Mouse (Mus musculus) stomach, embryonic 15.5 days (tissue): ENCODE data around the gene Dpp9. TPM values are rescaled to one million over a fixed set of nuclear protein-coding genes. Genes with fewer than 3 reads are reported as not detected.

Experiments
- ATAC-seq: fragments of 200-750 bp; cut with Nextera tagmentation; 2 replicates; pipeline ENCODE4 v1.8.0; 2017; ENCODE audit warnings: low read depth, moderate number of reproducible peaks, moderate TSS enrichment; ENCODE audit not compliant: insufficient read depth, low FRiP score
- H3K27ac ChIP-seq: fragments of 300-500 bp; sonication (generic); 2 replicates; pipeline ENCODE4 v1.5.1; 2015; ENCODE audit warnings: mild to moderate bottlenecking, inconsistent platforms
- H3K27me3 ChIP-seq: fragments of 300-500 bp; sonication (generic); replicated peaks from 2 replicates; pipeline ENCODE4 v1.6.1; 2015; ENCODE audit warnings: inconsistent platforms
- H3K36me3 ChIP-seq: fragments of 300-500 bp; sonication (generic); 2 replicates; pipeline ENCODE4 v1.6.1; 2015; ENCODE audit warnings: inconsistent platforms
- H3K4me1 ChIP-seq: fragments of 300-500 bp; sonication (generic); 2 replicates; pipeline ENCODE4 v1.6.1; 2015; ENCODE audit warnings: inconsistent platforms
- H3K4me2 ChIP-seq: fragments of 300-500 bp; sonication (generic); 2 replicates; pipeline ENCODE4 v1.6.1; 2015; ENCODE audit warnings: mild to moderate bottlenecking, inconsistent platforms
- H3K4me3 ChIP-seq: fragments of 300-500 bp; sonication (generic); replicated peaks from 2 replicates; pipeline ENCODE4 v1.5.1; 2015; ENCODE audit warnings: inconsistent platforms
- H3K9ac ChIP-seq: fragments of 300-500 bp; sonication (generic); 2 replicates; pipeline ENCODE4 v1.6.1; 2015; ENCODE audit warnings: inconsistent platforms
- H3K9me3 ChIP-seq: fragments of 300-500 bp; sonication (generic); 2 replicates; pipeline ENCODE4 v1.6.1; 2016; ENCODE audit warnings: inconsistent platforms
- WGBS: fragments of 180-500 bp; shearing (Covaris S2); methylation state at CpG from one replicate; pipeline ENCODE4 v1.1.7; 2015; 5-methylcytosine and 5-hydroxymethylcytosine counted together
- polyA plus RNA-seq: library from polyadenylated mRNA; unstranded; fragments of >200 nt; fragmentation: Nextera tagmentation; extraction: Ambion mirVana; gene quantifications from 2 replicates; pipeline ENCODE4 v1.2.1, GENCODE M21; 2015

The Dpp9 gene
- polyA plus RNA-seq, 1 experiment from 2014 or later = 33.2 TPM

DNA sequence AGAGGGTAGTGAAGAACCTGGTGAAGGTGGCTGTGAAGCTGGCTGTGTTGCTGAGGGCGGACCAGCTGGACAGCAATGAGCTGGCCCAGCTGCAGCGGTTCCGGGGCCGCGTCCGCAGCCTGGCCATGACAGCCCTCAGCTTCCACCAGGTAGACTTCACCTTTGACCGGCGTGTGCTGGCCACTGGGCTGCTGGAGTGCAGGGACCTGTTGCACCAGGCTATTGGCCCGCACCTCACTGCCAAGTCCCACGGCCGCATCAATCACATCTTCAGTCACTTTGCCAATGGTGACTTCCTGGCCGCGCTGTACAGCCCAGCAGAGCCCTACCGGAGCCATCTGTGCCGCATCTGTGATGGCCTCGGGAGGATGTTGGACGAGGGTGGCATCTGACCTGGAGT, 46.8 kb downstream of the Dpp9 start:
- no peak overlapping the region for H3K27ac ChIP-seq
- H3K4me2 ChIP-seq = no peak overlapping the region
- no peaks in the 10 kb centered on the region for H3K27me3 ChIP-seq
- H3K36me3 ChIP-seq = peaks cover 10% of the 10 kb centered on the region; the same call in 1 of the 2 replicates
- no peak overlapping the region for H3K9ac ChIP-seq
- H3K4me3 ChIP-seq = no peak overlapping the region
- no peaks in the 10 kb centered on the region for H3K4me1 ChIP-seq
- WGBS = 92% methylated on average over 17 of the region's 17 CpGs
- H3K9me3 ChIP-seq = no peaks in the 10 kb centered on the region
- no peak for ATAC-seq

DNA sequence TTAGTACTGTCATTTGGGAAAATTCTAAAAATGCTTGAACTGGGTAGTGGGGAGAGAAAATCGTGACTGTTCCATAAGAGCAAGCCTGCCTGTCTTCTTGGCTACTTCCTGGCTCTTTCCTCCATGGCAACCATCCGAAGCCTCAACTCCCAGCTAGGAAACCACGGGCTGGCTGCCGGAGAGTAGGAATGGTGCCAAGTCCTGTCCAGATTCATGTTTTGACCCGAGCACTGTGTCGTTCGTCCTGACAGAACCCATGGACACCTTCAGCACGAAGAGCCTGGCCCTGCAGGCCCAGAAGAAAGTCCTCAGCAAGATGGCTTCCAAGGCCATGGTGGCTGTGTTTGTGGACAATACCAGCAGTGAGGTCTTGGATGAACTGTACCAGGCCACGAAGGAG, 47.2 kb downstream of the Dpp9 start:
- no peak overlapping the region for H3K27ac ChIP-seq
- H3K4me1 ChIP-seq = no peaks in the 10 kb centered on the region
- no peak for ATAC-seq
- H3K4me2 ChIP-seq = no peak overlapping the region
- no peaks in the 10 kb centered on the region for H3K27me3 ChIP-seq
- no peak overlapping the region for H3K4me3 ChIP-seq
- H3K9ac ChIP-seq = no peak overlapping the region
- 77% methylated on average over 9 of the region's 9 CpGs for WGBS
- peaks cover 7% of the 10 kb centered on the region; the same call in 1 of the 2 replicates for H3K36me3 ChIP-seq
- H3K9me3 ChIP-seq = no peaks in the 10 kb centered on the region

DNA sequence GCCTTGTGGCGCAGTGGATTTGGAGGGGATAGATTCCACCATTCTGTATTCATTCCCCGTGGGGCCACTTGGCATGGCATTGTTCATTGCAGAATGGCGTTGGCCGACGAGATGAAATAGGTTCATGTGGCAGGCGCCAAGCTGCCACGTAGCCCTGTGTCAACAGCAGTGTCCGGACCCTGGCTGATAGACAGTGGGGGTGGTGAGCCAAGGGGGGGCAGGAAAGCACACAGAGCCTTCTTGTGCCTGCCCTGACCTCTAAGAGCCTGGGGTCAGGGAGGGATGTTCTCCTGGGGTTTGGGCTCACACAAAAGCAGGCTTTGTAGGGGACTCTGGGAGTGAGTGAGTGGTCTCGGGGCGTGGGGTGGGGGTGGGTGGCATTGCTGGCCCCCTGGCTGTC, 48.1 kb downstream of the Dpp9 start:
- no peaks in the 10 kb centered on the region for H3K27me3 ChIP-seq
- no peaks in the 10 kb centered on the region for H3K9me3 ChIP-seq
- H3K27ac ChIP-seq = 0 out of 2 replicates have a peak overlapping the region, but pooled peaks have one; percentile 0
- no peak for ATAC-seq
- H3K4me1 ChIP-seq = no peaks in the 10 kb centered on the region
- peaks cover 3% of the 10 kb centered on the region; the same call in 1 of the 2 replicates for H3K36me3 ChIP-seq
- whole genome bisulfite sequencing = 64% methylated on average over 10 of the region's 10 CpGs
- H3K4me2 ChIP-seq = no peak overlapping the region
- no peak overlapping the region for H3K9ac ChIP-seq
- H3K4me3 ChIP-seq = no peak overlapping the region

DNA sequence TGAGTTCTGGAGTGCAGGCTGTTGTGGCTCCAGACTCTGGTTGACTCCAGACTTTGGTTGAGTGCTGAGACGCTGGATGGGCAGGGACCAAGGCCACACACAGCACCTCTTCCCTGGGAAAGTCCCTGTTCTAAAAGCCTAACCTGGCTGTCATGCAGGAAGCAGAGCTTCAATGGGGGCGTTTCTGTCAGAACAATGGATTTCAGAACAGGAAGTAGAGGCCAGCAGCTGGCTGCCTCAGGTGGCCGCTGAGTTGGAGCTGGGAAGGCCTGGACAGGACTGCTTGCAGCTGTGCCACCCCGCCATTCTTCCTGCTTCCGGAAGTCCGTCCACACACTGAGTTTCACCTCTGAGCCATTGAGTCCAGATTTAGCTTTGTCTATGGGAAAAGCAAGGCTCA, 48.9 kb downstream of the Dpp9 start:
- H3K27me3 ChIP-seq = no peaks in the 10 kb centered on the region
- H3K27ac ChIP-seq = peak overlapping the region; percentile 0; the same call in 1 of the 2 replicates
- H3K9ac ChIP-seq = no peak overlapping the region
- H3K9me3 ChIP-seq = no peaks in the 10 kb centered on the region
- 58% methylated on average over 6 of the region's 6 CpGs for WGBS
- H3K4me2 ChIP-seq = no peak overlapping the region
- 0 out of 2 replicates have a peak, but pooled peaks have one; percentile 3 for ATAC-seq
- H3K4me1 ChIP-seq = peaks cover 3% of the 10 kb centered on the region; the same call in 1 of the 2 replicates
- no peaks in the 10 kb centered on the region for H3K36me3 ChIP-seq
- no peak overlapping the region for H3K4me3 ChIP-seq

DNA sequence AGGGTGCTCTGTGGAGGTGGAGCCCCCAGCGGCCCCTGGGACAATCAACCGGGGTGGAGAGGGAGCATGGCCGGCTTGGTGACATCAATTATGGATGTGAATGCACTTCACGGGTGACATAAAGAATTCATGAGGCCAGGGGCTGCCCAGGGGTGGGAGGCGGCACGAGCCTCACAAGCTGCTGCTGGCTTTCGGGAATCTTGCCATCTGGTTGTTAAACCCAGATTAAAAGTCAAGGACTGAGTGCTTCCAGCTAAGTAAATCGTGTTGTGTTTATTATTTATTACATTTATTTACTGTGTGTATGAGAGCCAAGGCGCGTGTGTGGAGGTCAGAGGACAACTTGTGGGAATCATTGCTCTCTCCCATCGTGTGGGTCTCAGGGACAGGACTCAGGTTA, 53.0 kb downstream of the Dpp9 start:
- H3K4me1 ChIP-seq = peaks cover 23% of the 10 kb centered on the region
- WGBS = 51% methylated on average over 11 of the region's 11 CpGs
- H3K4me2 ChIP-seq = no peak overlapping the region
- no peak for ATAC-seq
- no peak overlapping the region for H3K9ac ChIP-seq
- H3K4me3 ChIP-seq = no peak overlapping the region
- no peaks in the 10 kb centered on the region for H3K9me3 ChIP-seq
- no peak overlapping the region for H3K27ac ChIP-seq
- no peaks in the 10 kb centered on the region for H3K36me3 ChIP-seq
- H3K27me3 ChIP-seq = 0 out of 2 replicates have a peak, but pooled peaks cover under 1% of the 10 kb centered on the region

DNA sequence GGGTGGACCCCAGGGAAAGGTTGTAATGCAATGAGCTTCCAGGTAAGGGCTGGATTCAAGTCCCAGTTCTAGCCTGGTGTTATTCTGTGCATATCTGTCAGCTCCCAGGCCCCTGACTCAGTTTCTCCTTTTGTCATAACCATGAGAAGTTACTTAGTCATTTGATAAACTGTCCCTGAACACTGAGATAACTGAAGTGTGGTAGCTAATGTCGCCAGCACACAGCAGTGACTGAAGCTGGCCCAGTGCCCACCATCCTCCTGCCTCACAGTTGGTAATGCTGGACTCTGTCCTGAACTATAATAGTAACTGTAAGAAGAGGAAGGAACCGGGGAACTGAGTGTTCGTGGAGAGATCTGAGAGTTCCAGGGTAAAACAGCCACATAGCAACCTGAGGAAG, 54.2 kb downstream of the Dpp9 start:
- Histone ChIP-seq H3K9ac (no peak overlapping the region), H3K4me1 (peaks cover 23% of the 10 kb centered on the region), H3K27ac (no peak overlapping the region), H3K36me3 (no peaks in the 10 kb centered on the region), H3K4me2 (peak overlapping the region; percentile 8; the same call in 1 of the 2 replicates), H3K9me3 (no peaks in the 10 kb centered on the region), H3K4me3 (no peak overlapping the region), H3K27me3 (0 out of 2 replicates have a peak, but pooled peaks cover 3% of the 10 kb centered on the region)
- ATAC-seq = no peak
- WGBS = 74% methylated on average over 3 of the region's 3 CpGs

DNA sequence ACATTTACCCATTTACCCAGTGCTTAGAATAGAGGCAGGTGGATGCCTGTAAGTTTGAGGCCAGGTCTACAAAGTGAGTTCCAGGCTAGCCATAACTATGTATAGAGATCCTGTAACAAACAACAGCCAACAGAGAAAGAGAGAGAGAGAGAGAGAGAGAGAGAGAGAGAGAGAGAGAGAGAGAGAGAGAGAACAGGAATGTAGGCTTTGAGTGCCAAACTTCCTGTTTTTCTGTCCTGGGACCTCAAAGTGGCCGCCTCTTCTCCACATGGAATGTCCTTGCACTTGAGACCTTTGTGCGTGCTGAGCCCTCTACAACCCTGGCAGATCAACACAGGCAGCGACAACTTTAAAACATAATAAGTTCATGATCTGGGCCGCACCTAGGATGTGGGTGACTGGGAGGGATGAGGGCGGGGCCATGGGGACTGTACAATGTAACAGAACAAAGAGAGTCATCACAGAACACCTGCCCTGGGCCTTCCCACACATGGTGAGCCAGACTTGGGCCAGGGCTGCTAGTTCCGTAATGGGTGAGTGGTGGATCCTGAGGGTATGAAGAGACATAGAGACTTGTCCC, 55.1 kb downstream of the Dpp9 start:
- WGBS = 63% methylated on average over 6 of the region's 6 CpGs

DNA sequence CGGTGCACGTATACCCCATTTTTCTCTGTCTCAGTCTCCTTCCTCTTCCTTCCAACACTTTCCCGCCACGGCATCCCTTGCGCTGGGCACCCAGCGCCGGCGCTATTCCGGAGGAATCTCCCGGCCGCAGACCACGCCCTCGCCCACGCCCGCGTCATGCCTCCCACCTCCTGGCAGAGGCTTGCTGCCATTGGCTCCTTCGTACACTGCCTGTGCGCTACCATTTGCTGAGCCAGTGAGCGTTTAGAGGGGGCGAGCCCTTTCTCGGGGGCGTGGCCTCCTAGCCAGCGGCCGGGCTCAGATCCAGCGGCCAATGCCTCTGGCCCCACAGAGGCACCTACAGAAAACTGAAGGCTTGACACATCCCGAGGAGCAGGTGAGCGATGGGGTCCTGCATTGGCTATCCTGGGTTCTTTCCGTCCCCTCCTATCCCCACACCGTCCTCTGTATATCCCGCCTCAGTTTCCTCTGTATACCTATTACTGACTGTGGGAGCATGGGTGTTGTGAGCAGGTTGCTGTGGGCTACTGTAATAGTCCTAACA, 56.4 kb downstream of the Dpp9 start, which contains the start of gene Tnfaip8l1:
TSS of gene Tnfaip8l1 (plus strand) at position 247 of the 544 bp plus-strand sequence.
- Histone ChIP-seq H3K9ac (peak within 1 kb of the TSS; percentile 20; the same call in 1 of the 2 replicates), H3K27me3 (peaks cover 17% of the 10 kb centered on the region), H3K4me1 (peaks cover 23% of the 10 kb centered on the region), H3K27ac (peak within 1 kb of the TSS; percentile 52; the same call in 1 of the 2 replicates), H3K4me3 (peak within 1 kb of the TSS; percentile 41), H3K4me2 (peak within 1 kb of the TSS; percentile 85), H3K9me3 (no peaks in the 10 kb centered on the region), H3K36me3 (no peaks in the 10 kb centered on the region)
- ATAC-seq = peak; percentile 97
- 1% methylated on average over 30 of the region's 30 CpGs for WGBS

More for the DNA sequence above, 55.1 kb downstream of the Dpp9 start:
- H3K9ac ChIP-seq = no peak overlapping the region
- peaks cover 23% of the 10 kb centered on the region for H3K4me1 ChIP-seq
- peak overlapping the region; percentile 85 for H3K4me2 ChIP-seq
- H3K27me3 ChIP-seq = 0 out of 2 replicates have a peak, but pooled peaks cover 7% of the 10 kb centered on the region
- H3K27ac ChIP-seq = no peak overlapping the region; the same call in 1 of the 2 replicates
- peak overlapping the region; percentile 41; the same call in 1 of the 2 replicates for H3K4me3 ChIP-seq
- ATAC-seq = no peak
- H3K9me3 ChIP-seq = no peaks in the 10 kb centered on the region
- H3K36me3 ChIP-seq = no peaks in the 10 kb centered on the region

DNA sequence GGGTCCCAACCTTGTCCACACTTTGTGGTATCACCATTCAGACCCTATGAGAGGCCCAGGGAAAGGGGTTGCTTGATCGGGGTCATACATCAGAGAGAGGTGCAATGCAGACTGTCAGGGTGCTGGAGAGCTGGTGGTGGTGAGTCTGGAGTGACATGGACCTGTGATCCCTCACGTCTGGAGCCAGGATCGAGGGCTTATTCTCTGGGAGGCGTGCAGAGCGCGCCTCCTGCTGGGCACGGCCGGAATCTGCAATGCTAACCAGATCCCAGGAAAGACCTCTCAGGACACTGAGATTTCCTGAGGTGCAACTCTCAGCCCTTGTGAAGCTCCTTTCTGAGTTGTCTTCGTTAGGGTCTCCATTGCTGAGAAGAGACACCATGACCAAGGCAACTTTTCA, 59.0 kb downstream of the Dpp9 start:
- H3K4me2 ChIP-seq = no peak overlapping the region
- WGBS = 4% methylated on average over 9 of the region's 9 CpGs
- peaks cover 17% of the 10 kb centered on the region for H3K27me3 ChIP-seq
- H3K9me3 ChIP-seq = no peaks in the 10 kb centered on the region
- no peak overlapping the region for H3K9ac ChIP-seq
- H3K36me3 ChIP-seq = no peaks in the 10 kb centered on the region
- no peak overlapping the region for H3K4me3 ChIP-seq
- ATAC-seq = no peak
- H3K27ac ChIP-seq = no peak overlapping the region
- H3K4me1 ChIP-seq = peaks cover 18% of the 10 kb centered on the region

DNA sequence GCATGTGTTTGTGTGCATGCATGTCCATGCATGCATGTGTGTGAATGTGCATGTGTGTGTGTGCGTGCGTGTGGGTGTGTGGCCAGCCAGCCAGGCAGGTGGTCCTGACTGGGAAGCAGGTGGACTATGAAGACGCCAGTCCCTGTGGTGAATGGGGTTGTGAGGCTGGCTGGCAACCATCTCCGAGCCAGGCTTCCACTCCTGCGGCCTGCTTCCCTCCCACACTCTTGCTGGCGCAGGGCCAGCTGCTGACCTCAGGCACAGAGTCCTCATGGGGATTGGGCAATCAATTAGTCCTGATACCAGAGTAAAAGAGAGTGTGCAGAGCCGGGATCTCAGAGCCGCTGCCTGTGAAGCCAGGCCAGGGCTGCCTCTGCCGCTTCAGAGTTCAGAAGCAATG, 65.1 kb downstream of the Dpp9 start:
- Histone ChIP-seq H3K27me3 (peaks cover 23% of the 10 kb centered on the region), H3K4me3 (no peak overlapping the region), H3K4me1 (0 out of 2 replicates have a peak, but pooled peaks cover 3% of the 10 kb centered on the region), H3K36me3 (no peaks in the 10 kb centered on the region), H3K9me3 (no peaks in the 10 kb centered on the region), H3K9ac (no peak overlapping the region), H3K4me2 (no peak overlapping the region), H3K27ac (no peak overlapping the region)
- ATAC-seq = peak; percentile 68
- 30% methylated on average over 9 of the region's 9 CpGs for WGBS

DNA sequence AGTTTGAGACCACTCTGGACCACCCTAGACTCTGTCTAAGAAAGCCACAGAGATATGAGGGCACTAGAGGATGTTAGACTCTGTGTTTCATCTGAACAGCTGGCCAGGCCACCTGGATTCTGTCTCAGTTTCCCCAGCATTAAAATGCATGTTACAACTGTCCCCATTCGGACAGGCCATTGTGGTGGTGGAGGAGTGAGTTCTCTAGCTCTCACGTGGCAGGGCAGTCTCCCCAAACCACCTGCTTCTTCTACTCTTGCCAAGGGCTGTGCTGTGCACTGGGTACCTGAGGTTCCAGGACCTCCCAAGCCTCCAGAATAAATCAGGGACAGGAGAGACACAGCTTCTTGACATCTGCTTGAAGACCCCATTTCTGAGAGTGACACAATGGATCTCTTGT, 68.8 kb downstream of the Dpp9 start:
- Histone ChIP-seq H3K36me3 (no peaks in the 10 kb centered on the region), H3K4me2 (no peak overlapping the region), H3K27ac (no peak overlapping the region), H3K4me1 (0 out of 2 replicates have a peak, but pooled peaks cover 3% of the 10 kb centered on the region), H3K9me3 (no peaks in the 10 kb centered on the region), H3K9ac (no peak overlapping the region), H3K27me3 (peaks cover 27% of the 10 kb centered on the region), H3K4me3 (no peak overlapping the region)
- 34% methylated on average over 2 of the region's 2 CpGs for WGBS
- ATAC-seq = no peak
